In the genomic region with DNA sequence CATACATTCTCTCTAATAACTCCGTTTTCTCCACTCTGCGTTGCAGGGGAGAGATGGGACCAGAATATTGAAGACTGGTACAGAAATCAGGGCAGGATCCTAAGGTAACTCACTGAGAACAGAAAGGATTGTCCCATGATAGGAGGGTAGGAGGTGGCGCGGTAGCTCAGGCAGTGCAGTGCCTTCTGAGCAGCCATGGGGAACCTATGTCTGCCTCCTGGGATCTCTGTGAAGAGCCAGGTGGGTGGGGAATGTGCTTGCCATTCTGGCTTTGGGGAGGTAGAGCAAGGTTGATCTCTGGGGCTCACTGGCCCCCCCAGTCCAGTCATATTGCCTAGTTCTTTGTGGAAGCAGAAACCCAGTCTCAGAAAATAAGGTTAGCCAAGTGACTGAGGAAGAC, we compare ENCODE assay signal across 24 mouse cellular contexts. TPM values are rescaled to one million over a fixed set of nuclear protein-coding genes. Genes with fewer than 3 reads are reported as not detected.
DNase-seq lines count a peak whose midpoint lies in the region.
"Had no signal": no experiment of that assay in that cellular context is flagged by ENCODE, and none has a peak within 500 bp of the region (broad histone marks: within the 10 kb centered on the region; RNA-seq: fewer than 3 reads in every experiment).

No protein-coding gene starts in this region.

- peaks cover 10% of the 10 kb centered on the region for H3K27me3 ChIP-seq in heart, embryonic 10.5 days (ENCODE audit: insufficient read depth, poor library complexity, severe bottlenecking)
- H3K27me3 ChIP-seq: Patski had no signal

- H3K4me3 ChIP-seq in heart, embryonic 10.5 days = no peak overlapping the region

- 93% methylated on average over 4 of the region's 4 CpGs for WGBS in heart, embryonic 10.5 days

- H3K36me3 ChIP-seq in heart, embryonic 10.5 days = no peaks in the 10 kb centered on the region
- H3K36me3 ChIP-seq: G1E had no signal

- no peaks in the 10 kb centered on the region for H3K4me1 ChIP-seq in heart, embryonic 10.5 days

- DNase-seq in heart, adult 11 months = peak; percentile 85
- no peak for DNase-seq in heart, postnatal 10 days
- DNase-seq in heart, embryonic 10.5 days (ENCODE audit: low spot score) = peak; percentile 62
- DNase-seq in heart, adult 18-20 months = no peak
- peak; percentile 1 for DNase-seq in layer of hippocampus, adult 11-12 months (ENCODE audit: low spot score)
- DNase-seq in layer of hippocampus, adult 8-10 months (ENCODE audit: low spot score in 2 of 2) = no peak
- peak; percentile 1 for DNase-seq in adipocyte (ENCODE audit: low spot score)
- DNase-seq in spleen, adult 18-20 months = no peak
- DNase-seq: adrenal gland, adult 2 months; adrenal gland, adult 8-10 months; adrenal gland, postnatal 10 days; adrenal gland, postnatal 14 days; adrenal gland, postnatal 25 days; adrenal gland, postnatal 36 days; B cell, adult 2 months; cerebellum, adult 11 months; cerebellum, adult 11-12 months; cerebellum, adult 18-20 months had no signal

- H3K27ac ChIP-seq in heart, embryonic 10.5 days = no peak overlapping the region

- H3K9me3 ChIP-seq in heart, embryonic 10.5 days = peaks cover 2% of the 10 kb centered on the region; the same call in 1 of the 2 replicates

- intact Hi-C loops in heart, postnatal 10 days (cut with DNase I) = no loop called here

RNA-seq across cellular contexts. Expression of a gene that starts 11.1 kb away (rescaled TPM):
- 10 to 100 TPM; 35.3 to 35.6 TPM for total RNA-seq in heart, postnatal 10 days (2021)
- polyA plus RNA-seq in heart, embryonic 10.5 days (2016; fragmentation: Nextera tagmentation; extraction: Ambion mirVana) = 44.7 and 60.3 TPM in 2 replicates
- total RNA-seq in heart, adult 18-20 months (2021) = 10 to 100 TPM; 43.8 to 55.1 TPM
- 10 to 100 TPM; 37.1 to 47.5 (median 41.4) TPM for total RNA-seq in layer of hippocampus, adult 8-10 months (2022)

RNA-seq across cellular contexts. Expression of a gene that starts 20.1 kb away (rescaled TPM):
- total RNA-seq in heart, postnatal 10 days (2021) = under 1 TPM; 0.17 to 0.20 TPM
- 0.11 TPM in 2 replicates for polyA plus RNA-seq in heart, embryonic 10.5 days (2016; fragmentation: Nextera tagmentation; extraction: Ambion mirVana)
- under 1 TPM; 0.13 to 0.15 TPM for total RNA-seq in heart, adult 18-20 months (2021)
- total RNA-seq in layer of hippocampus, adult 8-10 months (2022) = under 1 TPM in 3 of 4 experiments, not detected in 1; 0.11 to 0.31 (median 0.12) TPM
- total RNA-seq: CH12.LX, MEL had no signal
- polyA plus RNA-seq: C2C12; CD4-positive, CD25-positive, alpha-beta regulatory T cell, adult 4 months; G1E; Patski had no signal

RNA-seq across cellular contexts. Expression of a gene that starts 32.2 kb away (rescaled TPM):
- total RNA-seq in heart, postnatal 10 days (2021) = 1 to 10 TPM; 1.8 to 2.8 TPM
- polyA plus RNA-seq in heart, embryonic 10.5 days (2016; fragmentation: Nextera tagmentation; extraction: Ambion mirVana) = 62.3 and 67.2 TPM in 2 replicates
- 10 to 100 TPM in 1 of 2 experiments, 1 to 10 TPM in 1; 1.9 to 12.3 TPM for total RNA-seq in heart, adult 18-20 months (2021)
- under 1 TPM in 3 of 4 experiments, not detected in 1; 0.54 to 0.98 (median 0.65) TPM for total RNA-seq in layer of hippocampus, adult 8-10 months (2022)
- polyA plus RNA-seq: Patski had no signal

RNA-seq across cellular contexts. Expression of a gene that starts 50.8 kb away (rescaled TPM):
- 10 to 100 TPM; 43.5 to 44.0 TPM for total RNA-seq in heart, postnatal 10 days (2021)
- polyA plus RNA-seq in heart, embryonic 10.5 days (2016; fragmentation: Nextera tagmentation; extraction: Ambion mirVana) = 149 and 176 TPM in 2 replicates
- total RNA-seq in heart, adult 18-20 months (2021) = 10 to 100 TPM; 35.2 to 36.2 TPM
- total RNA-seq in layer of hippocampus, adult 8-10 months (2022) = 10 to 100 TPM; 55.4 to 61.7 (median 59.4) TPM

RNA-seq across cellular contexts. Expression of a gene that starts 57.8 kb away (rescaled TPM):
- total RNA-seq in heart, postnatal 10 days (2021) = 10 to 100 TPM; 26.9 to 35.2 TPM
- 17.2 and 19.2 TPM in 2 replicates for polyA plus RNA-seq in heart, embryonic 10.5 days (2016; fragmentation: Nextera tagmentation; extraction: Ambion mirVana)
- 10 to 100 TPM; 22.6 to 24.1 TPM for total RNA-seq in heart, adult 18-20 months (2021)
- total RNA-seq in layer of hippocampus, adult 8-10 months (2022) = 10 to 100 TPM; 21.2 to 23.1 (median 22.5) TPM

Comparison
In these comparisons a context has a peak if more than half of its experiments do, and no peak if none do; other contexts are left out.
1. DNase-seq: peak in heart, adult 11 months (single experiment), heart, embryonic 10.5 days (single experiment), layer of hippocampus, adult 11-12 months (single experiment) and adipocyte (single experiment); none in heart, postnatal 10 days (0 of 2), heart, adult 18-20 months (0 of 2), layer of hippocampus, adult 8-10 months (0 of 2) and spleen, adult 18-20 months (0 of 2).